Mouse (Mus musculus) stomach, postnatal 0 days (tissue): ENCODE results near the gene Nudt22. TPM values are rescaled to one million over a fixed set of nuclear protein-coding genes. Genes with fewer than 3 reads are reported as not detected.
A peak's percentile ranks its signal among the peaks of the same experiment; 100 is the strongest.

Experiments
- ATAC-seq: fragments of 200-750 bp; cut with Nextera tagmentation; 2 replicates; pipeline ENCODE4 v1.8.0; 2017; ENCODE audit not compliant: low FRiP score, low TSS enrichment
- DNase-seq: peaks from one replicate; pipeline ENCODE4 v3.0.0-alpha.2; 2016; ENCODE audit warnings: low spot score
- H3K27ac ChIP-seq: fragments of 300-500 bp; sonication (generic); replicated peaks from 2 replicates; pipeline ENCODE4 v1.5.1; 2014; ENCODE audit warnings: mild to moderate bottlenecking, control low read depth
- H3K27me3 ChIP-seq: fragments of 300-500 bp; sonication (generic); 2 replicates; pipeline ENCODE4 v1.6.1; 2014; ENCODE audit warnings: low read length; ENCODE audit not compliant: control insufficient read depth, insufficient read depth
- H3K36me3 ChIP-seq: fragments of 300-500 bp; sonication (generic); 2 replicates; pipeline ENCODE4 v1.6.1; 2014; ENCODE audit warnings: low read length, mixed read lengths; ENCODE audit not compliant: control insufficient read depth, insufficient read depth
- H3K4me1 ChIP-seq: fragments of 300-500 bp; sonication (generic); replicated peaks from 2 replicates; pipeline ENCODE4 v1.6.1; 2014; ENCODE audit warnings: antibody characterized with exemption; ENCODE audit not compliant: control insufficient read depth, insufficient read depth
- H3K4me2 ChIP-seq: fragments of 300-500 bp; sonication (generic); replicated peaks from 2 replicates; pipeline ENCODE4 v1.6.1; 2014; ENCODE audit warnings: low read depth, mild to moderate bottlenecking, control low read depth, moderate library complexity
- H3K4me3 ChIP-seq: fragments of 300-500 bp; sonication (generic); 2 replicates; pipeline ENCODE4 v1.5.1; 2014; ENCODE audit warnings: low read depth, low read length, control low read depth
- H3K9ac ChIP-seq: fragments of 300-500 bp; sonication (generic); 2 replicates; pipeline ENCODE4 v1.6.1; 2014; ENCODE audit warnings: mild to moderate bottlenecking, low read length, control low read depth, mixed read lengths
- H3K9me3 ChIP-seq: fragments of 300-500 bp; sonication (generic); 2 replicates; pipeline ENCODE4 v1.6.1; 2016; ENCODE audit warnings: low read length; ENCODE audit not compliant: control insufficient read depth
- CTCF ChIP-seq: IDR thresholded peaks from 2 replicates; pipeline ENCODE4 v1.5.1; 2016; ENCODE audit warnings: antibody characterized with exemption, low read depth, mild to moderate bottlenecking, moderate library complexity
- EP300 ChIP-seq: optimal IDR thresholded peaks from 2 replicates; pipeline ENCODE3; 2016; ENCODE audit warnings: antibody characterized with exemption
- WGBS: fragments of 180-500 bp; shearing (Covaris S2); extraction: QIAGEN DNeasy Blood & Tissue Kit; methylation state at CpG from one replicate; pipeline ENCODE4 v1.1.7; 2014; 5-methylcytosine and 5-hydroxymethylcytosine counted together
- polyA plus RNA-seq: library from polyadenylated mRNA; unstranded; fragments of >200 nt; fragmentation: Nextera tagmentation; extraction: Ambion mirVana; gene quantifications from 2 replicates; pipeline ENCODE4 v1.2.1, GENCODE M21; 2015

Nudt22 gene
- polyA plus RNA-seq, 1 experiment from 2014 or later = 21.1 TPM

DNA sequence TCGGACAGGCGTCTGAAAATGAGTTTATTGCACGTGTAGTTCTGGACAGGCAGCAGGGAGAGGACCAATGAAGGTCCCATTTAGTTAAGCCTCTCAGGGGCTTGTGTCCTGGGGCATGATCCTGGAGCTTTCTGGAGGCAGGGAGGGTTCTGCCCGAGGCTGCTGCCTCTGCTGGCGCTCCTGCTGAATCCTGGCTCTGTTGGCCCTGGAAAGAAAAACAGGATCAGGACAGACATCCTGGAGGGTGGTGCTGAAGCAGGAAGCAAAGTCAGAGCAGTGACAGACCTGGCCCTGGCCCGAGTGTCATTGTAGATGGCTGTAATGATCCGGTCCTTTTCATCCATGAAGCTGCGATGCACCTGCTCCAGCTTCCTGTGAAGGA lies 8.0 kb downstream of the Nudt22 start:
- Histone ChIP-seq H3K9ac (peak overlapping the region; percentile 83), H3K4me2 (peak overlapping the region; percentile 94), H3K4me3 (peak overlapping the region; percentile 74), H3K9me3 (no peaks in the 10 kb centered on the region), H3K36me3 (no peaks in the 10 kb centered on the region), H3K27ac (peak overlapping the region; percentile 88), H3K4me1 (peaks cover 4% of the 10 kb centered on the region), H3K27me3 (no peaks in the 10 kb centered on the region)
- no peak for DNase-seq
- no peak for ATAC-seq
- TF ChIP-seq EP300 = no peak
- no peak for TF ChIP-seq CTCF
- 5% methylated on average over 8 of the region's 8 CpGs for WGBS

DNA sequence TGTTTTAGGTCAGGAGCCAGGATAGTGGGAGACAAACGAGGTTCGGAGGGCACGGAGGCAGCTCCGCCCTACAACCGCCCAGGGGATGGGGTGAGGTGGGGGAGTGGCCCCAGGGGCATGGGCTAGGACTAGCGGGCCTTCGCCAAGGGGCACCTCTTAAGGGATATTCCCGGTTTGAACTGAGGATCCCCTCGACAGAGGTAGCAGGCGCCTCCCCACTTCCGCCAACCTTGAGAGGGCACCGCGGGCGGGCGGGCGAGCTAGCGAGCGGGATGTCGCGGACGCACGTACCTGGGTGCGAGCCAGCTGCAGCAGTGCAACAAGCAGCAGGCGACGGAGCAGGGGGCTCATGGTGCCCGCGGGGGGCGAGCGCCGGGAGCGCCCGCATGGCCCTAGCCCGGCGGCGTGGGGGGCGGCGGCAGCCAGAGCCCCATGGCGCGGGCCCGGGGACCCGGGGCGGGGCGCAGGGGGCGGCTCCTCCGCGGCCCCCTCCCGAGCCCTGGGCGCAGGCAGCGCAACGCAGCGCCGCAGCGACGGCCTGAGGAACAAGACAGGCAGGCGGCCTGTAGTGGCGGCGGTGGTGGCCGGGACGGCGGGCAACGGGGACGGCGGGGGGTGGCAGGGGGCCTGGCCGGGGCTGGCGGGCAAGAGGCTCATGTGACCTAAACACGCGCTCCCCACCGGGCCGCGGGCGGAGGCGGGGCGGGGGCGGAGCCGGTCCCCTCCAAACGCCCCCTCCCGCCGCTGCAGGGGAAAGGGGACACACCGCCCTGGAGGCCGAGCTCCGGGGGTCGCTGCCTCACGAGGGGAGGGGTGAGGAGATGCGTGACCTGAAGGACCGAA lies 8.6 kb downstream of the Nudt22 start, which contains the start of gene Vegfb:
Vegfb (minus strand) TSS at position 591 of the 843 bp plus-strand sequence.
- Histone ChIP-seq H3K27me3 (no peaks in the 10 kb centered on the region), H3K4me3 (peak within 1 kb of the TSS; percentile 74), H3K36me3 (no peaks in the 10 kb centered on the region), H3K4me1 (peaks cover 2% of the 10 kb centered on the region; the same call in 1 of the 2 replicates), H3K27ac (peak within 1 kb of the TSS; percentile 88), H3K9ac (peak within 1 kb of the TSS; percentile 83), H3K9me3 (no peaks in the 10 kb centered on the region), H3K4me2 (peak within 1 kb of the TSS; percentile 94)
- under 1% methylated on average over 67 of the region's 85 CpGs for WGBS
- no peak for TF ChIP-seq EP300
- TF ChIP-seq CTCF = no peak
- ATAC-seq (peak; percentile 49), DNase-seq (peak; percentile 68)

DNA sequence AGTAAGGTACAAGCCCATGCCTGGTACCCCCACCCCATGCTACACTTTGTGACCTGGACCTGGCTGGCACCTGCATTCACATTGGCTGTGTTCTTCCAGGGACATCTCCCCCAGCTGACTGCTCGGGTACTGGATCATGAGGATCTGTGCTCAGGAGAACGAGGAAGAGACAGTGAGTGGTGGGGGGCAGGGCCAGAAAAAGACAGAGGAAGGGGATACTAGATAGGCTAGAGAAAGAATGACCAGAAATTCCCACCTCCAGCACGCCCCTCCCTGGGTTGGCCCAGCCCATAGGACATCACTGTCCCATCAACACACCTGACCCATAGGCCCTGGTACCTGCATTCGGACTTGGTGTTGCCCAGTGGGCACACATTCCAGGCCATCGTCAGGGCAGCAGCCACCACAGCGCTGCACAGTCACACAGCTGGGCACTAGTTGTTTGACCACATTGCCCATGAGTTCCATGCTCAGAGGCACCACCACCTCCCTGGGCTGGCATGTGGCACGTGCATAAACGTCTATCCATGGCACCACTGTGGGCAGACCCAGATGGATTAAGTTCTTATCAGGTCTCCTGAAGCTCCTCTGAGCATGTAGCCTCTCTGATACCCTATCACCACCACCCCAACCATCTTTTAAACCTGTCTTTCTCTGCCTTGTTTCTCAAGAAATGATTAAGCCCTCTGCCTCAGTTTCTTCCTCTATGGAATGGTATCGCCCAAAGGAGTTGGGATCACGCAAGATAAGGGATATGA lies 9.8 kb downstream of the Nudt22 start:
- Histone ChIP-seq H3K4me1 (peaks cover 6% of the 10 kb centered on the region; the same call in 1 of the 2 replicates), H3K9me3 (no peaks in the 10 kb centered on the region), H3K4me3 (peak overlapping the region; percentile 74), H3K36me3 (no peaks in the 10 kb centered on the region), H3K4me2 (peak overlapping the region; percentile 94), H3K9ac (no peak overlapping the region; the same call in 1 of the 2 replicates), H3K27me3 (no peaks in the 10 kb centered on the region), H3K27ac (no peak overlapping the region)
- WGBS = 72% methylated on average over 10 of the region's 10 CpGs
- DNase-seq (no peak), ATAC-seq (no peak)
- TF ChIP-seq CTCF (no peak), EP300 (no peak)

DNA sequence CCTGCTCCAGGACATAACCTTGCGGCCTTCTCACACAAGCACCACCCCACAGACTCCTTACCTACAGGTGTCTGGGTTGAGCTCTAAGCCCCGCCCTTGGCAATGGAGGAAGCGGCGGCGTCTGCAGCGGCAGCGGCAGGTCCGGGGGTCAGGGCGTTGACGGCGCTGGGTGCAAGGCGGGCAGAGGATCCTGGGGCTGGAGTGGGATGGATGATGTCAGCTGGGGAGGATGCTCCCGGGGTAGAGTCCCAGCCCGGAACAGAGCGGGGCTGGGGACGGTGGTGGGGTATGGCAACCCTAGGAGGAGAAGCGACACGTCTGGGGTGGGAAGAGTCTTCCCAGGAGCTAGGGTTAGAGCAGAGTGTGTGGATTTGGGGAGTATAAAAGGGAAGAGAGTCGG lies 10.6 kb downstream of the Nudt22 start:
- Histone ChIP-seq H3K4me1 (peaks cover 6% of the 10 kb centered on the region; the same call in 1 of the 2 replicates), H3K27me3 (no peaks in the 10 kb centered on the region), H3K9me3 (no peaks in the 10 kb centered on the region), H3K4me3 (no peak overlapping the region), H3K27ac (no peak overlapping the region), H3K9ac (no peak overlapping the region), H3K4me2 (no peak overlapping the region), H3K36me3 (no peaks in the 10 kb centered on the region)
- WGBS = 80% methylated on average over 19 of the region's 19 CpGs
- TF ChIP-seq CTCF = no peak
- no peak for TF ChIP-seq EP300
- no peak for ATAC-seq
- DNase-seq = no peak

DNA sequence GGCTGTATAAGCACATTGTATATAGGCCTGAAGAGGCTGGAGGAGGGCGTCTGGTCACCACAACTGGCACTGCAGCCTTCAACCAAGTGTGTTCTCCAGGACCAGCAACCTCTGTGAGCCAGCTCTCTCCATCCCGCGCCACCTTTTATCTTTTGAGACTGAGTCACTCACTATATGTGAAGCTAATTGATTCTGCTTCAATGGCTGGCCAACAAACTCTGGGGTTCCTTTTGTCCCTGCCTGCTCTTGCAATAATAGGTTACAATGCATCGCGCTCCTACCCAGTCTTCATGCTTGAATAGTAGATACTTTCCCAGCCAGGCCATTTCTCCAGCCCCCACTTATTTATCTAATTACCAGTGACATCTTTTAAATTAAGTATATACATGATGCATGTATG lies 12.3 kb downstream of the Nudt22 start:
- DNase-seq = no peak
- Histone ChIP-seq H3K9me3 (no peaks in the 10 kb centered on the region), H3K27ac (no peak overlapping the region), H3K36me3 (no peaks in the 10 kb centered on the region), H3K27me3 (no peaks in the 10 kb centered on the region), H3K4me1 (peaks cover 7% of the 10 kb centered on the region), H3K4me3 (no peak overlapping the region), H3K9ac (no peak overlapping the region), H3K4me2 (no peak overlapping the region)
- 94% methylated on average over 5 of the region's 5 CpGs for WGBS
- no peak for TF ChIP-seq EP300
- no peak for TF ChIP-seq CTCF
- ATAC-seq = no peak

DNA sequence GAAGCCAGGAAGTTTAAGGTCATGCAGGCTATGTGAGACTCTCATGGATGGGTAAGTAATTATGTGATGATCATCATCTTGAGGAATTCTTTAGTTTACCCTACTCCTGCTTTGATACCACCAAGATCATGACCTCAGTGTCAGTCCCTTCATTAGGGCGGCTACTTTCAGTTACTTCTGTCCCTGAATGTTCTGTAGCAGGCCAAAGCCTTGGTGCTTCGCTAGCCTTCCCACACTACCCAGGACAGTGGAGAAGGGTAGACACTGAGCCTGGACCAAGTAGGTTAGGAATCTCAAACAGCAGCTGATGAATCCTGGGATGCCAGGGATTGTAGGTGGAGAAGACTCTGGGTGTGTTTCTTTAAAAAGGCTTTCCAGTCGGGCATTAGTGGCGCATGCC lies 14.5 kb downstream of the Nudt22 start:
- no peaks in the 10 kb centered on the region for H3K27me3 ChIP-seq
- no peak for DNase-seq
- H3K4me1 ChIP-seq = peaks cover 8% of the 10 kb centered on the region; the same call in 1 of the 2 replicates
- no peak overlapping the region for H3K9ac ChIP-seq
- no peak for ATAC-seq
- H3K27ac ChIP-seq = 0 out of 2 replicates have a peak overlapping the region, but pooled peaks have one; percentile 40
- TF ChIP-seq EP300 (no peak), CTCF (no peak)
- 90% methylated on average over 4 of the region's 4 CpGs for WGBS
- H3K4me3 ChIP-seq = no peak overlapping the region
- H3K4me2 ChIP-seq = peak overlapping the region; percentile 84
- H3K36me3 ChIP-seq = peaks cover 6% of the 10 kb centered on the region
- no peaks in the 10 kb centered on the region for H3K9me3 ChIP-seq
